Mouse (Mus musculus) spleen, postnatal 36 days (tissue): ENCODE measurements around the gene Alg12.
A peak's percentile ranks its signal among the peaks of the same experiment; 100 is the strongest.

Source experiments
- DNase-seq, 2 experiments: peaks; one replicate each; pipeline ENCODE4 v3.0.0; 2022; ENCODE audit warnings: low spot score in 2 of 2, mixed read lengths in 1 of 2

Gene Alg12

DNA sequence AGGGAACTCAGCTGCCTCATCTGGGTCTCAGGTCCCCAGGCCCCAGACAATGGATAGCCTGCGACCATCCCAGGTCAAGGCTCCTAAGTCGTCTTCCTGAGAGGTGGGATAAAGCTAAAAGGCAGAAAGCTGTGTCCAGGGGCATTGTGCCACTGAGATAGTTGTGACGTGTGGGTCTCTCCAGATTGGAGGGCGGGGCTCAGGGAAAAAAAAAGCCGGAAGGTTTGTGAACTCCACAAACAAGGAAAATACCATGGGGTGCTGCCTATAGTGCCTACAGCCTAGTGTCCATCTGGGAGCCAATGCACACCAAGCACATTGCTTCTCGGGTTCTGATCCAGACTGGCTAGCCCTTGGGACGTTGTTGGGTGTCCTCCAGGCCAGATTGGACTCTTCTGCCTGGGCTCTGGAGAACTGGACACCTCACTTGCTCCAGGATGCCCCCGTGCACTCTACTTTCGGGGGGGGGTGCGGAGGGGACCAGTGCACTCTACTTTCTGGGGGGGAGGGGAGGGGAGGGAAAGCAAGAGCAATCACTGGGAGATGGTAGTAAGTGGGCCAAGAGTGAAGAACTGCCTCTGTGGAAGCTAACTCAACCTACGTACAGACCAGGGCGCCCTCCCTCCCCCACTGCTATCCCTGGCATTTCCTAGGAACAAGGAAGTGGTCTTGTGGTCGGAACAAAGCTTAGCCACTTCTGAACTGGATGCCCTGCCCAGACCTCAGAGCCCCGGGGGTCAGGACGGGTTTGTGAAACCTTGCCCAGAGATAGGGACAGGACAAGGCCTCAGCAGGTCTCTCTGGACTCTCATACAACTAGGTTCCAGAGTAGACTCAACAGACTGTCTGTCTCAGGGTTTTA is 36.1 kb upstream of the Alg12 start:
- DNase-seq = no peak

DNA sequence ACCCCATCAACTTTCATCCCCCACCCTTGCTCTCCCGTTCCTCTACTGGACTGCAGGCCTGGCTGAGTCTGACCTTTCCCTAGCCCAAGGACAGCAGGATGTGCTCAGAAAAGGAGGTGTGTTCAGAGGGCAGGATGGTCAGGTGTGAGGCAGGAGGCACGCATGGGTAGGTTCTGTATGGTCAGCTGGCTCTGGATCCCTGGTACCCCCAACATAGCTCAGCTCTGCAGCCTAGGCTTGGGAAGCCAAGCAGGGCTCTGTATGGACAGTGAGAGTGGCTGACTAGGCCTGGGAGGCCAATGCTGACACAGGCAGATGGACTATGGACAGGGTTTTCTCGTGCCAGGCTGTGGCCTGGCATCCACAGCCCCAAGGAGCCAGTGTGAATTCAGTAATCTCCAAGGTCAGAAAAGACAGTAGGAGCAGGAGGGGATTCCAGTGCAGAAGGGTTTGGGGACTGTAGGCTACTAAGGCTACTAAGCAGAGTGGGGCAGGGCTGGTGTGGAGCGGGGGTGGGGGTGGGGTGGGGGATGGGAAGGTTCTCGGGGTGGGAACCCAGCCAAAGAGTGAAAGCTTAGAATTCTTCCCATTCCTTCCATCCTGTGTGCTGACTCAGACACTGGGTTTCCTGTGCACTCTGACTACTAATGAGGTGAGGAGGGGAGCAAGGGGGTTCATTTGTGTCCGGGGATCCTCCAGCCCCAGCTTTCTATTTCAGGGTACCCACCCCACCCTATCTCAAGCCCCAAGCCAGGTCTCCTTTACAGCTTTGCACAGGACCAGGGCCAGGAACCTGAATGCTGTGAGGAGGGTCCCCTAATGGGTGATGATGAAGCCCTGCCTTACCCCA is 35.2 kb upstream of the Alg12 start:
- no peak for DNase-seq

DNA sequence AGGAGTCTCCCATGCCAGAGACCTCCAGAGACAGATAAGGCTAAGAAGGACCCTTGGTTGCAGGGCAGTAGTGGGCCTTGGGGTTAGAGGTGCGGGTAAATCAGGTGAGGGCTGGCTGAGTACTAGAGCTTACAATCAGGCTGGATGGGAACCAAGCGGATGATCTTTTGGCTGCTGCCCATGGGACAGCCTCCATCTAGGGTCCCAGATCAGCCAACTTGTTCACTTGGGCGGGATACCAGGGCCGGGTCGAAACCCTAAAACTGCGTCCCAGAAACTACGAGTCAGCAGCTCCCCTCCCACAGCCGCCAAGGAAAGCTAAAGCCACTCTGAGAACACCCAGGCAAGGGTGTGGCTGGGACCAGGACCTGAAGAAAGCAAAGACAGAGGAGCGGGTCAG is 34.0 kb upstream of the Alg12 start:
- DNase-seq = no peak

- DNase-seq = no peak
These were observed 32.5 kb upstream of the Alg12 start for GRCm38 (mm10) chr15:88851507-88852149.

- DNase-seq = no peak
These were observed 32.0 kb upstream of the Alg12 start for GRCm38 (mm10) chr15:88851076-88851475.

- DNase-seq = peak in 1 of 2 experiments; percentile 16
These were observed 31.2 kb upstream of the Alg12 start for GRCm38 (mm10) chr15:88850146-88850826.

- no peak for DNase-seq
These were observed 30.5 kb upstream of the Alg12 start for GRCm38 (mm10) chr15:88849621-88850020.

DNA sequence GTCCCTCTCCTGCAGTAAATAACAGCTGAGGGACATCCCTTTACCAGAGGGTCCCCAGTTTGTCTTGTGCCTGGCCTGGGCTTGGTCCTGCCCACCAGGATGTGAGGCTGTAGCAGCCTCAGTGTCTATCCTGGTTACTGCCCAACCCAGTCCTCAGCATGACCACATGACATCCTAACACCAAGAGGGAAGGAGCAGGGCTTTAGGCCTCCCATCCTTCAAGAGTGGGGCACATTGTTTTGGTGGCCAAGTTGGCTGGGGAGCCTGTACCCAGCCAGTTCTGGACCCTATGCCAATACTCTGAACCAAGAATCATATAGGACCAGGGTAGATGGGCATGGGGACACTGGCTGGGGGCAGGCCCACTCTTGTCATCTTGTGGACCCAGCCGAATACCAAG is 29.5 kb upstream of the Alg12 start:
- no peak for DNase-seq

DNA sequence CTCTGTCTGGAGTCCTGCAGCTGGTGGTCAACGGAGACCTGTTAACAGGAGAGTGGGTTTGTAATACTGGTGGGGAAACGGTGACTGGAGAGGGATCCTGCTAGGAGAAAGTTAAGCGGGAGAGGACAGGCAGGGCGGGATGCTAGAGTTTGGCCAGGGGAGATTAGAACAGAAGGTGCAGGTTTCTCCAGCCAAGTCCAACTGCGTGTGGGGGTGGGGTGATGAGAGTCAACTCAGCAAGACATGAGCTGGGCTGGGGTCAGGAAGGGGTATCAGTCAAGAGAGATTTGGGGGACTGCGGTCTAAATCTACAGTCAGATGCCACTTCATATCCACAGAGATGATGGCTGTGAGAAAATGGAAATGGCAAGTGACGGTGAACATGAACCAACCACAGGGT is 25.8 kb upstream of the Alg12 start:
- no peak for DNase-seq

- no peak for DNase-seq
These were observed 24.5 kb upstream of the Alg12 start for GRCm38 (mm10) chr15:88843486-88844097.

DNA sequence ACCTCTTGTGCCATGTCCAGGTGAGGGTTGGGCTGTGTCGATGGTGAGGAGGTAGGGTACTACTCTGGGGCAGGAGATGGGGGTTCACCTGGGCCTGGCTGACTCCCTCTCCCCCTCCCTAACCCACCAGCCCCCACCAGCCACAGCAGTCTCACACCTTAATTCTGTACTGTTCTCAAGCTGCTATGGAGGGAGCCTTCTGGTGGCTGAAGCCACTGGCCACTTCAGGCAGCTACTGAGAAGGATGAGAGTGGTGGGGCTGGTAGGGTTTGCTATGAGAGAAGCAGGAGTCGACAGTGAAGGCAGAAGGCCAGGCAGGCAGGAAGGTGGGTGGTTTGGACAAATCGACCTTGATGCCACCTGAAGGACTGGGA is 23.2 kb upstream of the Alg12 start:
- no peak for DNase-seq

DNA sequence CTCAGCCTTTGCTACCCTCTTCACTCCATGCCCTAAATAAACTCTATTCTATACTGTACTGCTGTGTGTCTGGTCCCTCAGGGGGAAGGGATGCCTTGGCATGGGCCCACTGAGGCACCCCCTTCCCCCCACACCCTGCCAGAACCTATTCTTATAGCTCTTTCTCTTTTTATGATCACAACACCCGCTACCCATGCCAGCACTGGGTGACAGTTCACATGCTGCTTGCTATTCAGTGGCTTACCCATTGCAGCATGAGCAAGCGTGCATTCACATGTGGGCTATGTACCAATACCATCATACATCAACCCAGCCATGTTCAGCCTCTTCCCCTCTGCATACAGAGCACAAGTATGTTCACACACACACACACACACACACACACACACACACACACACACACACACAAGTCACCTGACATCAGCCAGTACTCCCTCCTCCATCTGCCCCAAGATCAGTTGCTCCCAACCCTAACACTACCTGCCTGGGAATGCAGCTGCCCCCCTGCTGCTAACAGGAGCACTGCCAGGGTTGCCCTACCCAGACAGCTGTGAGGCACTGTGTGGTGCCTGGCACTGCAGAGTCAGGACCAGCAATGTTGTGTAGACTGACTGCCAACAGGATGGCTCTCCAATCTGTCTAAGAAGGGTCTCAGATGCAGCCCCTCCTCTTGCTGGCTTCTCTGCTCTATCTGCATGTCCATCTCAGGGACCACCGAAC is 22.6 kb upstream of the Alg12 start:
- DNase-seq = no peak

DNA sequence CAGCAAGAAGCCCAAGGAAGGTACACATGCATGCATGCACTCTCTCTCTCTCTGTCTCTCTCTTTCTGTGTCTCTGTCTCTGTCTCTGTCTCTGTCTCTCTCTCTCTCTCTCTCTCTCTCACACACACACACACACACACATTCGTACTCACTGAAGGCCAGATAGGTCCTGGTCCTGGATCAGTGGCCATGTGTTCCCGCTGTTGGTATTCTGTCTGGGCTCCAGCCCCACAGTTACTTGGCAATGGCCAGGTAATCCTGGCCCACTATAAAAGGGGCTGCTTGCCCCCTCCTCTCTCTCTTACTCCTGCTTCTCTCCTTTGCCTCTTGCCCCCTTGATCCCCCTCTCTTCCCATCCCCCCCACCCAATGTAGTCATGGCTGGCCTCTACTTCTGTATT is 22.0 kb upstream of the Alg12 start:
- no peak for DNase-seq

- DNase-seq = no peak
These were observed 21.0 kb upstream of the Alg12 start for GRCm38 (mm10) chr15:88840126-88840525.

- no peak for DNase-seq
These were observed 20.2 kb upstream of the Alg12 start for GRCm38 (mm10) chr15:88839271-88839670.

DNA sequence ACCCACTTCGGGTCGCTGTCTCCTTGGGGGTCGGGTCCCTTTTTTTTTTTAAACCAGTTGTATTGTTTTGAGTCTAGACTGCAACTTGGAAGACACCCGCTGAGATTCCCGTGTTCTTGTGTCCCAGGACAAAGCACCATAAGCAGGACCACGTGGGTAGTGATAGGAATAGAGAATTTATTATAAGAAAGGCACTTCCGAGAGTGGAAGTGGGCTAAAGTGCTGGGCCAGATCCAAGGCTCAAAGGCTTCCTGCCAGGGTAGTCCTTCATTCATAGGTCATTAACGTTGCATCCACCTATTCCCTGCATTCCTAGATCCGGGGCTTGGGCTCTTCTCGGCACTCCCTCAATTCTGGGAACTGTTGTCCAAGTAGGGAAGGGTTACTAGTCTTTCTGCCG is 18.9 kb upstream of the Alg12 start:
- no peak for DNase-seq

DNA sequence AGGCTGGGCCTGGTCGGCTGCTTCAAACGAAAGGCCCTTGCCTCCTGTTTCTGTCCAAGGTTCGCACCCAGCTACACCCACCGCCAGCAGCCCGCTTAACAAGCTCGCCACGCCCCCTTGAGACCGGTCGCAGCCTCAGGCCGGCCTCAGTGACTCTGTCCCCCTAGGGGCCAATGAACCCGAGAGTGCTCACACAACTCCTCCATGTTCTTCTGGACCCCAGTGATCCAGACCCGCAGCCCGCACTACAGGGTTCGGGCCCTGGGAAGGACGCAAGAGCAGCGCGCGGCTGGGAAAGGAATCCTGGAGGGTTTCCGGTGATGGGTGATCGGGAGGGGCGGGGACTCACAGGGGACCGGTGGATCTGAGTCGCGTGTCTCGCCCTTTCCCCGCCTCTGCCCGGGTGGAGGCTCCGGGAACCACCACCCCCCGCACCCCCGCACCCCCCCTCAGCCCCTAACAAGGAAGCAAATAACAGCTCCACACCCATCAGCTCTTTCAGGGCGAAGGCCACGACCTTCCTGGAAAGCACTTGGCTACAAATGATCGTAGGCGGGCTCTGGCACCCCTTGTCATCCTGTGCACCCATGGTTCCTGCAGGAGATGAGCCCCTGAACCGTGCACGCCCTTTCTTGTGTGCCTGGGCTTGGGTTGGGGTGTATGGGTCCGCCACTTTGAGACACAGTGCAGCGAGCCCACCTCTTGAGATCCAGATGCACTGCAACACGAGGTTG is 18.2 kb upstream of the Alg12 start:
- DNase-seq = peak; percentile 33 to 47

GRCm38 (mm10) chr15:88836571-88836970 is 17.5 kb upstream of the Alg12 start:
- no peak for DNase-seq

DNA sequence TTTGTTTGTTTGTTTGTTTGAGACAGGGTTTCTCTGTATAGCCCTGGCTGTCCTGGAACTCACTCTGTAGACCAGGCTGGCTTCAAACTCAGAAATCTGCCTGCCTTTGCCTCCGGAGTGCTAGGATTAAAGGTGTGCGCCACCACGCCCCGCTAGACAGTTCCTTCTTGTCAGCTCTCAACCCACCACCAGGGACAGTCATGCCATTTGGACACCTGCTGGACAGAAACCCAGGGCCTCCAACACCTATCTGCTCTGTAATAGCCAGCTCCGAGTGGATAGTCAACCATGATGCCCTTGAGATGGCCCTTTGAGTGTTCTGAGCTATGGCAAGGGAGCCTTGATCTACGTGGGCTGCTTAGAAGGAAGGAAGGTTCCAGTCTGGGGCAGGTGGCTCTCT is 16.9 kb upstream of the Alg12 start:
- DNase-seq = no peak

DNA sequence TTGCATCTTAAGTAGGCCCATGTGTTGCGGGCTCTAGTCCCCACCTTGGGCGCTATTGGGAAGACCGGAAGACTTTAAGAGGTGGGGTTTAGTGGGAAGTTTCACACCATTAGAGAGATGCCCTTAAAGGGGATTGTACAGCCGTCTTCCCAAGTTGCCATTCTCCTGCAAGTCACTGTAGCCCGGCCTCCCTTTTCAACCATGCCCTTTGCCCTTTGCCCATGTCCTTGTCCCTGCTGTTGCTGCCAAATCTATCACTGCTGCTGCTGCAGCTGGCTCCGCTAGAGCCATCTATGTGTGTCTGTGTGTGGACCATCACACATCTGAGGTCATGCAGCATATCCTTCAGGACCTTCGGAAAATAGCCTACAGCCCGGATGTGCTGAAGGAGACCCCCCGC is 13.4 kb upstream of the Alg12 start:
- DNase-seq = no peak
